Mouse (Mus musculus) CH12.LX (cell line): ENCODE data around the gene Gpr152. TPM values are rescaled to one million over a fixed set of nuclear protein-coding genes. Genes with fewer than 3 reads are reported as not detected.
"Not testable (repeated sequence)": the region's sequence is repeated elsewhere in the genome, so short reads cannot be mapped to it uniquely, and the experiment has no call there.

Experiments
- DNase-seq: peaks from one replicate; pipeline ENCODE4 v3.0.0-alpha.2; 2013; ENCODE audit errors: extremely low read depth
- H3K27ac ChIP-seq: 2 replicates; pipeline ENCODE4 v1.5.1; 2012; ENCODE audit warnings: low read depth, mild to moderate bottlenecking, control low read depth, moderate library complexity; ENCODE audit not compliant: insufficient read depth
- H3K27me3 ChIP-seq: replicated peaks from 2 replicates; pipeline ENCODE3; 2012; ENCODE audit warnings: inconsistent platforms
- H3K36me3 ChIP-seq, 2 experiments: replicated peaks in 1 of 2; 2 replicates each; pipeline versions ENCODE3 to v1.6.1; 2012; ENCODE audit warnings: inconsistent platforms in 1 of 2, low read length in 1 of 2, mild to moderate bottlenecking in 1 of 2, mixed read lengths in 1 of 2, moderate library complexity in 1 of 2; ENCODE audit not compliant: control insufficient read depth in 1 of 2, insufficient read depth in 1 of 2
- H3K4me1 ChIP-seq, 2 experiments: 2 replicates each; pipeline ENCODE4 v1.6.1; 2012; ENCODE audit warnings: inconsistent platforms in 1 of 2, moderate library complexity in 1 of 2; ENCODE audit not compliant: insufficient read depth in 2 of 2, control insufficient read depth in 1 of 2
- H3K4me2 ChIP-seq: 2 replicates; pipeline ENCODE4 v1.6.1; 2012; ENCODE audit warnings: low read depth, mild to moderate bottlenecking, control low read depth; ENCODE audit not compliant: poor library complexity, insufficient read depth, severe bottlenecking
- H3K4me3 ChIP-seq, 3 experiments: fragments of 150-350 bp in 1 of 3; sonication (generic) in 1 of 3; replicated peaks in 1 of 3; 2 replicates each; pipeline versions ENCODE3 to v1.5.1; 2011 to 2012; ENCODE audit warnings: low read depth in 2 of 3, low read length in 2 of 3, mild to moderate bottlenecking in 2 of 3, moderate library complexity in 2 of 3, control low read depth in 1 of 3, improper control_type of control experiment in 1 of 3, inconsistent platforms in 1 of 3, mixed read lengths in 1 of 3; ENCODE audit not compliant: poor library complexity in 1 of 3
- H3K79me2 ChIP-seq: replicated peaks from 2 replicates; pipeline ENCODE4 v1.6.1; 2012; ENCODE audit warnings: mild to moderate bottlenecking, moderate library complexity; ENCODE audit not compliant: control insufficient read depth, poor library complexity, insufficient read depth, severe bottlenecking; ENCODE audit errors: extremely low read depth
- H3K9ac ChIP-seq: 2 replicates; pipeline ENCODE4 v1.6.1; 2012; ENCODE audit warnings: low read depth, mild to moderate bottlenecking, control low read depth, moderate library complexity; ENCODE audit not compliant: insufficient read depth
- H3K9me3 ChIP-seq: replicated peaks from 2 replicates; pipeline ENCODE3; 2012; ENCODE audit warnings: low read length, inconsistent platforms, mixed read lengths
- BHLHE40 ChIP-seq: IDR thresholded peaks from 2 replicates; pipeline ENCODE4 v1.6.1; 2011; ENCODE audit warnings: mild to moderate bottlenecking, low read depth, low read length, improper control_type of control experiment
- CHD2 ChIP-seq: IDR thresholded peaks from 2 replicates; pipeline ENCODE4 v1.6.1; 2011; ENCODE audit warnings: low read length, improper control_type of control experiment
- CTCF ChIP-seq, 2 experiments: IDR thresholded peaks in 1 of 2; conservative IDR thresholded peaks in 1 of 2; 2 replicates each; pipeline ENCODE4 v1.5.1; 2011 to 2012; ENCODE audit warnings: low read depth in 2 of 2, low read length in 2 of 2, improper control_type of control experiment in 1 of 2, inconsistent platforms in 1 of 2, mild to moderate bottlenecking in 1 of 2, moderate library complexity in 1 of 2
- E2F4 ChIP-seq: IDR thresholded peaks from 2 replicates; pipeline ENCODE4 v1.6.1; 2011; ENCODE audit warnings: low read depth, low read length, improper control_type of control experiment; ENCODE audit not compliant: insufficient replicate concordance
- ETS1 ChIP-seq: conservative IDR thresholded peaks from 2 replicates; pipeline ENCODE4 v1.6.1; 2012; ENCODE audit warnings: low read depth, mild to moderate bottlenecking, inconsistent platforms, low read length, improper control_type of control experiment, moderate library complexity
- IRF4 ChIP-seq: IDR thresholded peaks from 2 replicates; pipeline ENCODE4 v1.6.1; 2014; ENCODE audit warnings: low read depth, mild to moderate bottlenecking, inconsistent platforms, low read length, improper control_type of control experiment
- JUN ChIP-seq: IDR thresholded peaks from 2 replicates; pipeline ENCODE4 v1.6.1; 2011; ENCODE audit warnings: low read depth, mild to moderate bottlenecking, low read length, improper control_type of control experiment, moderate library complexity; ENCODE audit not compliant: insufficient read depth
- JUND ChIP-seq: conservative IDR thresholded peaks from 2 replicates; pipeline ENCODE4 v1.6.1; 2011; ENCODE audit warnings: low read depth, low read length, improper control_type of control experiment
- KAT2A ChIP-seq: IDR thresholded peaks from 2 replicates; pipeline ENCODE4 v1.6.1; 2012; ENCODE audit warnings: low read length, improper control_type of control experiment, inconsistent platforms; ENCODE audit not compliant: insufficient replicate concordance
- MAFK ChIP-seq: IDR thresholded peaks from 2 replicates; pipeline ENCODE4 v1.6.1; 2011; ENCODE audit warnings: low read length, improper control_type of control experiment; ENCODE audit not compliant: insufficient replicate concordance
- MAX ChIP-seq: IDR thresholded peaks from 2 replicates; pipeline ENCODE4 v1.6.1; 2011; ENCODE audit warnings: low read length, improper control_type of control experiment
- MXI1 ChIP-seq: IDR thresholded peaks from 2 replicates; pipeline ENCODE4 v1.6.1; 2011; ENCODE audit warnings: mild to moderate bottlenecking, low read depth, low read length, improper control_type of control experiment
- MYC ChIP-seq: IDR thresholded peaks from 2 replicates; pipeline ENCODE4 v1.6.1; 2011; ENCODE audit warnings: low read depth, mild to moderate bottlenecking, improper control_type of control experiment, low read length
- NELFE ChIP-seq: IDR thresholded peaks from 2 replicates; pipeline ENCODE4 v1.6.1; 2011; ENCODE audit warnings: low read depth, low read length, improper control_type of control experiment
- NRF1 ChIP-seq: IDR thresholded peaks from 2 replicates; pipeline ENCODE4 v1.6.1; 2014; ENCODE audit warnings: low read depth, mild to moderate bottlenecking, inconsistent platforms, low read length, improper control_type of control experiment, moderate library complexity
- PAX5 ChIP-seq: IDR thresholded peaks from 2 replicates; pipeline ENCODE4 v1.6.1; 2012; ENCODE audit warnings: low read length, inconsistent platforms, mixed read lengths
- POLR2A ChIP-seq: IDR thresholded peaks from 2 replicates; pipeline ENCODE4 v1.6.1; 2011; ENCODE audit warnings: low read depth, mild to moderate bottlenecking, improper control_type of control experiment, low read length
- POLR2AphosphoS2 ChIP-seq: IDR thresholded peaks from 2 replicates; pipeline ENCODE4 v1.6.1; 2011; ENCODE audit warnings: low read depth, low read length, improper control_type of control experiment
- RAD21 ChIP-seq: IDR thresholded peaks from 2 replicates; pipeline ENCODE4 v1.6.1; 2011; ENCODE audit warnings: low read depth, mild to moderate bottlenecking, low read length, improper control_type of control experiment, moderate library complexity
- RCOR1 ChIP-seq: conservative IDR thresholded peaks from 2 replicates; pipeline ENCODE4 v1.6.1; 2012; ENCODE audit warnings: low read depth, mild to moderate bottlenecking, inconsistent platforms, low read length, improper control_type of control experiment
- TBP ChIP-seq: conservative IDR thresholded peaks from 2 replicates; pipeline ENCODE4 v1.6.1; 2011; ENCODE audit warnings: low read depth, low read length, improper control_type of control experiment
- TCF12 ChIP-seq: IDR thresholded peaks from 2 replicates; pipeline ENCODE4 v1.6.1; 2014; ENCODE audit warnings: low read depth, mild to moderate bottlenecking, inconsistent platforms, low read length, improper control_type of control experiment
- UBTF ChIP-seq: IDR thresholded peaks from 2 replicates; pipeline ENCODE4 v1.6.1; 2012; ENCODE audit warnings: low read depth, mild to moderate bottlenecking, inconsistent platforms, low read length, improper control_type of control experiment, moderate library complexity
- USF1 ChIP-seq: IDR thresholded peaks from 2 replicates; pipeline ENCODE4 v1.6.1; 2014; ENCODE audit warnings: low read depth, mild to moderate bottlenecking, inconsistent platforms, low read length, improper control_type of control experiment
- ZMIZ1 ChIP-seq: IDR thresholded peaks from 2 replicates; pipeline ENCODE4 v1.6.1; 2012; ENCODE audit warnings: low read depth, mild to moderate bottlenecking, inconsistent platforms, low read length, improper control_type of control experiment
- ZNF384 ChIP-seq: IDR thresholded peaks from 2 replicates; pipeline ENCODE4 v1.6.1; 2012; ENCODE audit warnings: low read depth, low read length, improper control_type of control experiment, inconsistent platforms
- dilution Hi-C: fragments of 300-500 bp; cut with MboI; formaldehyde crosslinking; loops from 2 replicates; pipeline ENCODE4 v1.14.3; 2020; ENCODE audit warnings: low sequenced_read_pairs; ENCODE audit not compliant: extremely low pct_unique_long_range_greater_than_20kb, extremely low pct_ligation_motif_present
- in situ Hi-C: fragments of 300-500 bp; cut with MboI; formaldehyde crosslinking; loops from 3 replicates; pipeline ENCODE4 v1.14.3; 2019; ENCODE audit warnings: low sequenced_read_pairs, low pct_ligation_motif_present, low pct_unique_long_range_greater_than_20kb, mixed read lengths
- polyA plus RNA-seq: library from polyadenylated mRNA; unstranded; fragments of >175 nt; gene quantifications from 2 replicates; pipeline ENCODE4 v1.2.1, GENCODE M21; 2012; ENCODE audit warnings: low read depth; ENCODE audit not compliant: insufficient read length
- total RNA-seq, 2 experiments: library from RNA; depleted of rRNA; stranded (reverse); fragments of 300-350 nt in 1 of 2; fragments of >200 nt in 1 of 2; gene quantifications; 2 replicates each; pipeline ENCODE4 v1.2.3; 2012 to 2014

Gene Gpr152
- total and polyA plus RNA-seq, 3 experiments: 0.05 to 0.71 (median 0.17) TPM

DNA sequence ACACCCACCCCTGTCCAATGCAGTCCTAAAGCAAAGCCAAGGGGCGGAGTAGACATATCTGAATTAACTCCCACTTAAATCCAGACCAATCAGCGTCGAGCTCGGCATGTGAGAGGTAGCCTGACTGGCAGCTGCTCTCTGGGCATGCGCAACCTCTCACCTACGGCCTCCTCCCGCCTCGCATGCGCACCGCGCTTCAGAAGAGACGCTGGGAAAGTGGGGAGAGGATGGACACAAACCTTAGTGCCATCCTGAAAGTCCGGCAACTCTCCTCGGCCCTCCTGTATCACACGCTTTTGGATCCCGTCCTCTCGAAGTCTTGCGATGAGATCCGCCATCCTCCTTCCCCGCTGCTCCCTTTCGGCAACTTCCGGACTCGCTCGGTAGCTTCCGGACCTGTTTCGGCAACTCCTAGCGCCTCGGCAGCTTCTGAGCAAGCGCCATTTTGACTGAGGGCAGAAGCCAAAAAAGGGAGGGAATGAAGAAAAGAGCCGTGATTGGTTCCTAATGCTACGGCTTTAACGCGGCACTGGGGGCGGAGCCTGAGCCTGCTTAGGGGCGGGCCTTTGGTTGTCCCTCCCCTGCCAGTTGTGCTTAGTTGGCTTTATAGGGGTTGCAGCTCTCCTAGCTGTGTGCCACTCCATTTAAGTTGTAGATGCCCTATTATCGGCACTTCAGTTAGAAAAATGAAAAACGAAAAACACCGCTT lies 18.3 kb upstream of the Gpr152 start (continued):
- no peak for TF ChIP-seq POLR2AphosphoS2
- TF ChIP-seq E2F4: no peak
- TF ChIP-seq MXI1: no peak
- peak; percentile 70; the same call in 1 of the 2 replicates for TF ChIP-seq CHD2
- TF ChIP-seq NELFE: peak; percentile 59
- no peak for TF ChIP-seq BHLHE40
- TF ChIP-seq KAT2A: peak; percentile 88
- no peak for TF ChIP-seq RCOR1
- no peak for TF ChIP-seq JUND
- TF ChIP-seq ETS1: peak; percentile 34; the same call in 1 of the 2 replicates
- peak; percentile 85 for TF ChIP-seq TCF12
- no peak for TF ChIP-seq JUN
- TF ChIP-seq ZMIZ1: 0 out of 2 replicates have a peak, but pooled peaks have one; percentile 62
- TF ChIP-seq USF1: no peak

DNA sequence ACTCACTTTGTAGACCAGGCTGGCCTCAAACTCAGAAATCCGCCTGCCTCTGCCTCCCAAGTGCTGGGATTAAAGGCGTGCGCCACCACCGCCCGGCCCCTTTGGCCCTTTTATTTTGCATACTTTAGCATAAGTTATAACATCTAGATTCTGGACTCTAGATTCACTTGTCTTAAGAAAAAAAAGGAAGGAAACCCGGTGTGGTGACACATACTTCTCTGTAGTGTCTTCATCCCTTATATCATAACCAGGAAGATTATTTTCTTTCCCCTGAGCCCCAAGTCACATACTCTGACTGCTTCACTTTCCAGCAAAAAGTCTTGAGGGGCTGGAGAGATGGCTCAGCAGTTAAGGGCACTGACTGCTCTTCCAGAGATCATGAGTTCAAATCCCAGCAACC lies 17.7 kb upstream of the Gpr152 start:
- H3K9ac ChIP-seq, dilution Hi-C loops: not testable (repeated sequence)
- H3K4me1 ChIP-seq: peaks cover 17 to 63% of the 10 kb centered on the region in 2 experiments

DNA sequence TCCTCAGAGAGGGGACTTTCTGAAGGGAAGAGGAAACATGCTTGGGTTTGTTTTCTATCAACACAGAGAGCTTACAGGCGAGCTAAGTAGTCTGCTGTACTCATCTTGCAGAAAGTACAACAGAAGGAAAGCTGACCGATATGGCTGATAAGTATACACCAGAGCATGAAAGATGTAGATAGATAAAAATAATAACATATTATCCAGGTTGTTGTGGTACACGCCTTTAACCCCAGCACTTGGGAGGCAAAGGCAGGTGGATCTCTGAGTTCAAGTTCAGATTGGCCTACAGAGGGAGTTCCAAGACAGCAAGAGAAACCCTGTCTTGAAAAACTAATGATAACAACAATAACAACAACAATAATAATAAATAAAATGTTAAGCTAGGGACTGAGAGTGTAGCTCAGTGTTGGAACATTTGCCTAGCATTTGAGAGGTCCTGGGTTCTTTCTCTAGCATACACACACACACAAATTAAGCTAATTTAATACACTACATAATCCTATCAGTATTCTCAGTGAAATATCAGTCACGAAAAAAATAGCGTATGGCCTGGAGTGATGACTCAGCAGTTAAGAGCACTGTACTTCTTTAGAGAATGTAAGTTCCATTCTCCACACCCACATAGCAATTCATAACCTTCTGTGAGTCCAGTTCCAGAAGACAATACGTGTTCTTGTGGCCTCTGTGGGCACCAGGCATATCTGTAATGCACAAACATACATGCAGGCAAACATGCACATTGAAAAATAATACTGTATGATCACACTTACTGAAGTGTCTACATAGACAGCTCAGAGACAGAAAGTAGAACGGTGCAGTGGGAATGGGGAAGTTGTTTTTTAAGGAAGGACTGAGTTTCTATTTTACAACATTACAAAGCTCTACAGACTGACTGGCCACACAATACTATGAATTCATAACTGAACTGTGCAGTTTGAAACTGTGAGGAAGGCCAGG lies 16.9 kb upstream of the Gpr152 start:
- peak overlapping the region; percentile 66 for H3K27ac ChIP-seq
- peaks cover 19% of the 10 kb centered on the region for H3K79me2 ChIP-seq
- dilution Hi-C loops: no loop called here
- H3K4me1 ChIP-seq: peaks cover 19 to 64% of the 10 kb centered on the region in 2 experiments
- H3K27me3 ChIP-seq: no peaks in the 10 kb centered on the region
- no peak overlapping the region for H3K4me3 ChIP-seq
- no peaks in the 10 kb centered on the region for H3K9me3 ChIP-seq
- no peak for DNase-seq
- peak overlapping the region; percentile 23; the same call in 1 of the 2 replicates for H3K4me2 ChIP-seq
- in situ Hi-C loops: no loop called here
- H3K36me3 ChIP-seq: peaks cover 7 to 22% of the 10 kb centered on the region in 2 experiments
- 0 out of 2 replicates have a peak overlapping the region, but pooled peaks have one; percentile 2 for H3K9ac ChIP-seq
- no peak for TF ChIP-seq IRF4
- TF ChIP-seq RAD21: peak; percentile 53
- no peak for TF ChIP-seq PAX5
- no peak for TF ChIP-seq CHD2
- no peak for TF ChIP-seq JUND
- no peak for TF ChIP-seq MXI1
- no peak; the same call in 1 of the 2 replicates for TF ChIP-seq MYC
- no peak for TF ChIP-seq MAX
- no peak for TF ChIP-seq BHLHE40
- TF ChIP-seq POLR2A: no peak
- TF ChIP-seq MAFK: peak; percentile 98
- TF ChIP-seq TBP: no peak
- TF ChIP-seq POLR2AphosphoS2: no peak
- no peak for TF ChIP-seq UBTF
- peak in 1 of 2 experiments; percentile 55; a peak in 2 of 4 replicates for TF ChIP-seq CTCF (conservative IDR thresholded peaks at IDR 0.05 in 1 of 2, IDR thresholded peaks at IDR 0.05 in 1 of 2; ENCODE audit: low read depth in 2 of 2, low read length in 2 of 2)
- no peak for TF ChIP-seq E2F4
- no peak for TF ChIP-seq KAT2A
- TF ChIP-seq ZNF384: no peak
- no peak for TF ChIP-seq NRF1

More for the DNA sequence above, 17.7 kb upstream of the Gpr152 start:
- in situ Hi-C loops, DNase-seq, H3K27ac ChIP-seq, H3K4me2 ChIP-seq, H3K4me3 ChIP-seq, H3K27me3 ChIP-seq, H3K9me3 ChIP-seq: not testable (repeated sequence)
- Histone ChIP-seq H3K36me3 (peaks cover 13 to 26% of the 10 kb centered on the region in 2 experiments), H3K79me2 (peaks cover 12% of the 10 kb centered on the region)
